Mouse (Mus musculus) MN1 (cell line): ENCODE measurements around the gene Scgn.
A peak's percentile ranks its signal among the peaks of the same experiment; 100 is the strongest.

Experiments used
- DNase-seq: peaks from one replicate; pipeline ENCODE4 v3.0.0-alpha.2; 2016; ENCODE audit warnings: low spot score

The Scgn gene

GRCm38 (mm10) chr13:23990928-23991327, at the start of gene Scgn:
Gene Scgn (minus strand): TSS chr13:23991214.
- no peak for DNase-seq

- no peak for DNase-seq
Measured at GRCm38 (mm10) chr13:24040221-24040620, 49.2 kb upstream of the Scgn start.

- DNase-seq = no peak
Measured at GRCm38 (mm10) chr13:24037502-24037901, 46.5 kb upstream of the Scgn start.

GRCm38 (mm10) chr13:24036150-24036549, 45.1 kb upstream of the Scgn start:
- DNase-seq = no peak

- DNase-seq = peak; percentile 11
Measured at GRCm38 (mm10) chr13:24027191-24028170, 36.5 kb upstream of the Scgn start.

GRCm38 (mm10) chr13:24018515-24018914, 27.5 kb upstream of the Scgn start:
- no peak for DNase-seq

GRCm38 (mm10) chr13:24005528-24005927, 14.5 kb upstream of the Scgn start:
- DNase-seq = no peak

- DNase-seq = no peak
Measured at GRCm38 (mm10) chr13:24001797-24002196, 10.8 kb upstream of the Scgn start.

GRCm38 (mm10) chr13:24001081-24001480, 10.1 kb upstream of the Scgn start:
- no peak for DNase-seq

- no peak for DNase-seq
Measured at GRCm38 (mm10) chr13:23998826-23999225, 7.8 kb upstream of the Scgn start.

GRCm38 (mm10) chr13:23994756-23995155, 3.7 kb upstream of the Scgn start:
- DNase-seq = no peak

GRCm38 (mm10) chr13:23994024-23994423, 3.0 kb upstream of the Scgn start:
- DNase-seq = no peak

GRCm38 (mm10) chr13:23990451-23990850, 563 bp downstream of the Scgn start:
- DNase-seq = no peak

- DNase-seq = no peak
Measured at GRCm38 (mm10) chr13:23985130-23985529, 5.9 kb downstream of the Scgn start.

GRCm38 (mm10) chr13:23972271-23972670, 18.7 kb downstream of the Scgn start:
- DNase-seq = no peak

- DNase-seq = no peak
Measured at GRCm38 (mm10) chr13:23971870-23972269, 19.1 kb downstream of the Scgn start.

- DNase-seq = no peak
Measured at GRCm38 (mm10) chr13:23964909-23965308, 26.1 kb downstream of the Scgn start.

GRCm38 (mm10) chr13:23959776-23960175, 31.2 kb downstream of the Scgn start:
- no peak for DNase-seq

- DNase-seq = no peak
Measured at GRCm38 (mm10) chr13:23950928-23951327, 40.1 kb downstream of the Scgn start.

- DNase-seq = peak; percentile 12
Measured at GRCm38 (mm10) chr13:23949484-23950246, 41.3 kb downstream of the Scgn start.

- DNase-seq = no peak
Measured at GRCm38 (mm10) chr13:23946254-23946653, 44.8 kb downstream of the Scgn start.

- DNase-seq = no peak
Measured at GRCm38 (mm10) chr13:23942861-23943260, 48.2 kb downstream of the Scgn start.

GRCm38 (mm10) chr13:23940291-23940690, 50.7 kb downstream of the Scgn start:
- no peak for DNase-seq
